ENCODE assay signal across 16 mouse cellular contexts in genomic region chr1:191438546-191438945, GRCm38 (mm10). TPM values are rescaled to one million over a fixed set of nuclear protein-coding genes. Genes with fewer than 3 reads are reported as not detected.
DNase-seq lines count a peak whose midpoint lies in the region; ATAC-seq and TF ChIP-seq lines count a peak whose summit lies in the region.
"Had no signal": no experiment of that assay in that cellular context is flagged by ENCODE, and none has a peak within 500 bp of the region (broad histone marks: within the 10 kb centered on the region; RNA-seq: fewer than 3 reads in every experiment).

No protein-coding gene starts in this region.

- 0 out of 2 replicates have a peak, but pooled peaks cover 2% of the 10 kb centered on the region for H3K9me3 ChIP-seq in stomach, embryonic 16.5 days (replicated peaks; ENCODE audit: control insufficient read depth, low read length)
- H3K9me3 ChIP-seq in stomach, postnatal 0 days (ENCODE audit: control insufficient read depth, low read length), result no peaks in the 10 kb centered on the region
- H3K9me3 ChIP-seq in hindbrain, embryonic 10.5 days, result no peaks in the 10 kb centered on the region
- H3K9me3 ChIP-seq: hindbrain, embryonic 13.5 days; midbrain, embryonic 12.5 days had no signal

- peak; percentile 55 to 59 for DNase-seq in adrenal gland, adult (ENCODE audit: inconsistent age in 2 of 2, low spot score in 1 of 2)
- DNase-seq in adrenal gland, adult 8-10 months, result no peak
- no peak for DNase-seq in gastrocnemius, adult 2 months
- DNase-seq in gastrocnemius, postnatal 25 days, result no peak
- DNase-seq in stomach, postnatal 0 days (ENCODE audit: low spot score), result no peak
- DNase-seq in hindbrain, embryonic 10.5 days (ENCODE audit: low spot score), result no peak
- no peak for DNase-seq in thymus, postnatal 14 days
- DNase-seq: embryo, embryonic 11 days; kidney, adult 11 months; liver; lung, postnatal 10 days; thymus, postnatal 4 days had no signal

- H3K9ac ChIP-seq in stomach, embryonic 16.5 days (ENCODE audit: low read length), result no peak overlapping the region
- H3K9ac ChIP-seq in stomach, postnatal 0 days (ENCODE audit: low read length), result no peak overlapping the region
- H3K9ac ChIP-seq: hindbrain, embryonic 13.5 days; midbrain, embryonic 12.5 days had no signal

- H3K4me1 ChIP-seq in stomach, embryonic 16.5 days (ENCODE audit: control insufficient read depth, insufficient read depth, low read length), result peaks cover 5% of the 10 kb centered on the region
- 0 out of 2 replicates have a peak, but pooled peaks cover 2% of the 10 kb centered on the region for H3K4me1 ChIP-seq in stomach, postnatal 0 days (replicated peaks; ENCODE audit: control insufficient read depth, insufficient read depth)
- H3K4me1 ChIP-seq in hindbrain, embryonic 10.5 days (replicated peaks), result peaks cover 29% of the 10 kb centered on the region

- peak overlapping the region; percentile 63 for H3K27ac ChIP-seq in gastrocnemius, adult 2 months
- H3K27ac ChIP-seq in stomach, embryonic 16.5 days (ENCODE audit: low read length), result peak overlapping the region; percentile 11; the same call in 1 of the 2 replicates
- H3K27ac ChIP-seq in stomach, postnatal 0 days (replicated peaks), result no peak overlapping the region
- no peak overlapping the region for H3K27ac ChIP-seq in hindbrain, embryonic 10.5 days
- H3K27ac ChIP-seq: hindbrain, embryonic 13.5 days; midbrain, embryonic 12.5 days had no signal

- TF ChIP-seq CTCF in gastrocnemius, adult 2 months (IDR thresholded peaks at IDR 0.05), result no peak
- no peak for TF ChIP-seq CTCF in stomach, postnatal 0 days (IDR thresholded peaks at IDR 0.05; ENCODE audit: low read depth)

- no peak overlapping the region for H3K4me2 ChIP-seq in stomach, embryonic 16.5 days (ENCODE audit: low read depth, low read length)
- no peak overlapping the region for H3K4me2 ChIP-seq in stomach, postnatal 0 days (replicated peaks; ENCODE audit: low read depth)
- H3K4me2 ChIP-seq: hindbrain, embryonic 13.5 days; midbrain, embryonic 12.5 days had no signal

- no peak overlapping the region for H3K4me3 ChIP-seq in gastrocnemius, adult 2 months
- no peak overlapping the region for H3K4me3 ChIP-seq in stomach, embryonic 16.5 days (replicated peaks; ENCODE audit: low read length)
- no peak overlapping the region for H3K4me3 ChIP-seq in stomach, postnatal 0 days (ENCODE audit: low read depth, low read length)
- no peak overlapping the region for H3K4me3 ChIP-seq in hindbrain, embryonic 10.5 days
- H3K4me3 ChIP-seq: erythroblast, embryonic 14.5 days; hindbrain, embryonic 13.5 days; midbrain, embryonic 12.5 days had no signal

- H3K27me3 ChIP-seq in stomach, embryonic 16.5 days (ENCODE audit: control insufficient read depth, insufficient read depth, low read length), result no peaks in the 10 kb centered on the region
- H3K27me3 ChIP-seq in stomach, postnatal 0 days (ENCODE audit: control insufficient read depth, insufficient read depth, low read length), result no peaks in the 10 kb centered on the region
- no peaks in the 10 kb centered on the region for H3K27me3 ChIP-seq in hindbrain, embryonic 10.5 days (ENCODE audit: insufficient read depth, poor library complexity, severe bottlenecking)
- H3K27me3 ChIP-seq: hindbrain, embryonic 13.5 days; midbrain, embryonic 12.5 days had no signal

- ATAC-seq in stomach, embryonic 16.5 days (ENCODE audit: insufficient read depth, low FRiP score), result no peak
- ATAC-seq in stomach, postnatal 0 days (ENCODE audit: low FRiP score, low TSS enrichment), result no peak

- no peaks in the 10 kb centered on the region for H3K36me3 ChIP-seq in stomach, embryonic 16.5 days (ENCODE audit: control insufficient read depth, insufficient read depth, low read length)
- no peaks in the 10 kb centered on the region for H3K36me3 ChIP-seq in stomach, postnatal 0 days (ENCODE audit: control insufficient read depth, insufficient read depth, low read length)
- H3K36me3 ChIP-seq in hindbrain, embryonic 10.5 days, result no peaks in the 10 kb centered on the region
- H3K36me3 ChIP-seq: hindbrain, embryonic 13.5 days; midbrain, embryonic 12.5 days had no signal

- WGBS in stomach, embryonic 16.5 days, result 60% methylated on average over 4 of the region's 4 CpGs
- 64% methylated on average over 4 of the region's 4 CpGs for WGBS in stomach, postnatal 0 days
- WGBS in hindbrain, embryonic 10.5 days, result 55% methylated on average over 4 of the region's 4 CpGs

- no peak for TF ChIP-seq EP300 in stomach, postnatal 0 days (optimal IDR thresholded peaks at IDR 0.05)

- intact Hi-C loops in gastrocnemius, adult 2 months (cut with DNase I), result no loop called here

RNA-seq across cellular contexts. Expression of gene Ppp2r5a, which starts 35.5 kb away (rescaled TPM):
- total RNA-seq in adrenal gland, adult 8-10 months (2022), result 100 to 1,000 TPM in 3 of 4 experiments, 10 to 100 TPM in 1; 91.2 to 155 (median 133) TPM
- total RNA-seq in gastrocnemius, adult 2 months (2021), result 10 to 100 TPM; 65.0 to 80.1 TPM
- 10 to 100 TPM; 72.6 to 78.7 TPM for total RNA-seq in gastrocnemius, postnatal 25 days (2021)
- polyA plus RNA-seq in stomach, embryonic 16.5 days (2015; fragmentation: Nextera tagmentation; extraction: Ambion mirVana), result 13.9 and 14.7 TPM in 2 replicates
- 28.4 and 32.9 TPM in 2 replicates for polyA plus RNA-seq in stomach, postnatal 0 days (2015; fragmentation: Nextera tagmentation; extraction: Ambion mirVana)
- polyA plus RNA-seq in hindbrain, embryonic 10.5 days (2016; fragmentation: Nextera tagmentation; extraction: Ambion mirVana), result 8.0 and 12.4 TPM in 2 replicates

Comparison
In these comparisons a context has a peak if more than half of its experiments do, and no peak if none do; other contexts are left out.
1. DNase-seq: peak in adrenal gland, adult (2 of 2); none in adrenal gland, adult 8-10 months (single experiment), gastrocnemius, adult 2 months (single experiment), gastrocnemius, postnatal 25 days (single experiment), stomach, postnatal 0 days (single experiment), hindbrain, embryonic 10.5 days (single experiment) and thymus, postnatal 14 days (single experiment).
2. H3K27ac ChIP-seq: peak in gastrocnemius, adult 2 months (single experiment) and stomach, embryonic 16.5 days (single experiment); none in stomach, postnatal 0 days (single experiment) and hindbrain, embryonic 10.5 days (single experiment).